Mouse (Mus musculus) liver, postnatal 0 days (tissue): ENCODE data around the gene Slc25a22.

ENCODE experiments used
- CTCF ChIP-seq: sonication (generic); IDR thresholded peaks from 2 replicates; pipeline ENCODE4 v1.5.1; 2016; ENCODE audit warnings: antibody characterized with exemption, low read depth
- EP300 ChIP-seq: IDR thresholded peaks from 2 replicates; pipeline ENCODE4 v1.6.1; 2016; ENCODE audit warnings: antibody characterized with exemption, low read depth, mild to moderate bottlenecking

DNA sequence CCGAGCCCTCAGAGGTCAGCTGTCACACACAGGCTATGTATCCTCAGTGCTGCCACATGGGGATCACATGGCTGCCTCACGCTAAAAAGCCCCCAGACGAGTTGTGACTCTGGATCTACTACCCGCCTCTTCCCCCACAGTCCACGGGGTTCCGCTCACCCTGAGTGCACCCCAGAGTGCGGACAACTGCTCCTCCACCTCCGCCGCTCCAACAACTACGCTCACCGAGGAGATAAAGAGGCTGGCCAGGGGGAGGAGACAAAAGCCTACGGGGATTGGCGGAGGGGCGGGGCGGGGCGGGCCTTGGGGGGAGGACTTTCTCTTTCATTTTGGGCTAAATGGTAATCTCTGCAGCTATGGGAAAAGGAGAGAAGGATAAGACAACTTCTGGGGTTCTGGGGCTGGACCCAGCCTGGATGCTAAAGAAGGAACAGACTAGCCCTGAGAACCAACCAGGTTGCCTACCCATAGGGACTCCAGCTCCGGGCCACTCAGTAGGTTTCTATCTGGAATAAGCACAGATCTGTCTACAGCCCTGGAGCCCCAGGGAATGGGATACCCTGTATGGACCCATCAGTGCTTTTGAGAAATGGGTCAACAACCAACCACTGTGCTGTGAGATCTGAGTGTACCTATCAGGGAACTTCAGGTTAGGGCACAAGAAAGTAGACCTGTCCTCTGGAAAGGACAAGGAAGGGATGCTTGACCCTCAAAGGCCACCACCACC, 2.4 kb downstream of the Slc25a22 start:
- TF ChIP-seq CTCF (peak; percentile 6; the same call in 1 of the 2 replicates), EP300 (no peak)
